Mouse (Mus musculus): ENCODE measurements at regions not wholly inside any gene's neighbourhood (a gene's known extent, or its start where the extent isn't known, plus 50 kb on each side); places are given as distances from the start of the nearest gene placed in this dataset.

DNA sequence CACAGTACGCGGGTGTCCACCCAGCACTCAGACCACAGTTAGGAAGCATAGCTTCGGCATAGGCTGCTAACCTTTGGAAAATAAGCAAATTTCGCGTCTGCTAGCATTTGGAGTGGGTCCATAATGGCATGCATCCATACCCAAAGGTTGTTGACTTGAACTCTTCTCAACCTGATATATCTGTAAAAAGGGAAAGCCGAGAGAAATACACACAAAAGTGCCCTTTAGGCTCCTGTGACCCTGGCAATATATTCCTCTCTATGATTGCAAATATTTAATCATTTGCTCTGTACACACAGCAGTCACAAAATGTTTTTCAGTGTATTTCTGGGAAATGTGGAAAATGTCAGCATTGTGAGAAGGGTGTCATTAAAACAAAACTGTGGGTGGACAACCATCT lies 347.1 kb downstream of the Tfec start:
- 87% methylated on average over 6 of the region's 6 CpGs for WGBS

DNA sequence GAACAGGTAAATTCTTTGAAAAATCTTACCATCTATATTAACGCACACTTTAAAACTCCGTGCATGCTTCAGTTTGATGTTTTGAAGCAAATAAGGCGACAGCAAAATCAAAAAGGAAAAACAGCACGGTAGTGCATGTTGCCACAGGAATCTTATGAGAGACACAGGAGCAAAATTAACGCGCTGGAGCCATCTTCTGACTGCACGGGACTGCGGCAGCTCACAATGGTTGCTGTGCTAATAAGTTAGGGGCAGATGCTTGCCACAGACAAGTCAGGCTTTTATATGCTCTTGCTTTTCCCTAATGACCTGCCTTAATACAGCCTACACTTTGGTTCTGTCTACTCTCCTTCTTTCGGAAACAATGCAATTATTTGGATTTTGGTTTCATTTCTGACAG lies 347.8 kb downstream of the Tfec start:
- WGBS, result 58% methylated on average over 9 of the region's 9 CpGs
- ATAC-seq (ENCODE audit: low FRiP score, low read depth), result 0 out of 2 replicates have a peak, but pooled peaks have one; percentile 8
- no peaks in the 10 kb centered on the region for H3K9me3 ChIP-seq
- H3K4me3 ChIP-seq, result no peak overlapping the region
- no peaks in the 10 kb centered on the region for H3K27me3 ChIP-seq (replicated peaks)
- peaks cover 3% of the 10 kb centered on the region for H3K4me1 ChIP-seq
- H3K27ac ChIP-seq, result no peak overlapping the region
- H3K36me3 ChIP-seq, result no peaks in the 10 kb centered on the region
- no peak overlapping the region for H3K4me2 ChIP-seq (replicated peaks)
- no peak overlapping the region for H3K9ac ChIP-seq

More for the DNA sequence above, 347.1 kb downstream of the Tfec start:
- Histone ChIP-seq H3K36me3 (no peaks in the 10 kb centered on the region), H3K4me2 (replicated peaks) (no peak overlapping the region), H3K4me1 (peaks cover 3% of the 10 kb centered on the region), H3K9ac (no peak overlapping the region), H3K27ac (no peak overlapping the region), H3K4me3 (no peak overlapping the region), H3K27me3 (replicated peaks) (no peaks in the 10 kb centered on the region), H3K9me3 (no peaks in the 10 kb centered on the region)
- ATAC-seq (ENCODE audit: low FRiP score, low read depth), result no peak

DNA sequence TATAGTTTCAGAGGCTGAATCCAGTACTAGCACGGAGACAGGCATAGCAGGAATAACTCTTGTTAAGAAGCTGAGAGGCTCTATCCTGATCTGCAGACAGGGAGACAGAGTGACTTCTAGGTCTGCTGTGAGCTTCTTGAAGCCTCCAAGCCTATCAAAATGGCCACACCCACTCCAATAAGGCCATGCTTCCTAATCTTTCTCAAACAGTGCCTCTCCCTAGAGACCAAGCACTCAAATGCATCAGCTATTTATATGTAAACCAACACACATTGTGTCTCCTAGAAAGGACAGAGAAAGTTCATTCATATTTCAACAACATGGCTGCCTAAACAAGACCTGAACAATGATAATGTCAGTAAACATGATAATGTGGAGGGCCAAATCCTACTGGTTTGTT lies 384.2 kb downstream of the Tfec start:
- H3K36me3 ChIP-seq, result no peaks in the 10 kb centered on the region
- H3K4me2 ChIP-seq (replicated peaks), result no peak overlapping the region
- 69% methylated on average over 1 of the region's 1 CpGs for WGBS
- H3K9me3 ChIP-seq, result 0 out of 2 replicates have a peak, but pooled peaks cover 6% of the 10 kb centered on the region
- no peaks in the 10 kb centered on the region for H3K27me3 ChIP-seq (replicated peaks)
- ATAC-seq (ENCODE audit: low FRiP score, low read depth), result no peak
- H3K4me1 ChIP-seq, result no peaks in the 10 kb centered on the region
- H3K27ac ChIP-seq, result no peak overlapping the region
- H3K4me3 ChIP-seq, result no peak overlapping the region
- H3K9ac ChIP-seq, result no peak overlapping the region

DNA sequence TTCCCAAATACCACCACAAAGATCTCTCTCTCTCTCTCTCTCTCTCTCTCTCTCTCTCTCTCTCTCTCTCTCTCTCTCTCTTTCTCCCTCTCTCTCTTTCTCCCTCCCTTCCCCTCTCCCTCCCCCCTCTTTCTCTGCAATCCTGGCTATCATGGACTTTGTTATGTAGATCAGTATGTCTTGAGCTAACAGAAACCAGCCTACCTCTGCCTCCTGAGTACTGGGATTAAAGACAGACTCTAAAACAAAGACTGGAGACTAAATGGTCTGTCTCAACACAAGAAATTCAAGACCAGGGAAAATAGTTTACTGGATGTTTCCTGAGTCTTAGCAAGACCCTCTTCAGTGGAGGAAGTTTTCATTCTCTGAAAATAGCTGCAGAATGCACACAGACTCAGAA lies 384.7 kb downstream of the Tfec start:
- H3K4me1 ChIP-seq, result no peaks in the 10 kb centered on the region
- ATAC-seq (ENCODE audit: low FRiP score, low read depth), result no peak
- no peaks in the 10 kb centered on the region for H3K27me3 ChIP-seq (replicated peaks)
- no peak overlapping the region for H3K4me3 ChIP-seq
- 0 out of 2 replicates have a peak, but pooled peaks cover 6% of the 10 kb centered on the region for H3K9me3 ChIP-seq
- no peak overlapping the region for H3K9ac ChIP-seq
- no peaks in the 10 kb centered on the region for H3K36me3 ChIP-seq
- no peak overlapping the region for H3K4me2 ChIP-seq (replicated peaks)
- no peak overlapping the region for H3K27ac ChIP-seq

DNA sequence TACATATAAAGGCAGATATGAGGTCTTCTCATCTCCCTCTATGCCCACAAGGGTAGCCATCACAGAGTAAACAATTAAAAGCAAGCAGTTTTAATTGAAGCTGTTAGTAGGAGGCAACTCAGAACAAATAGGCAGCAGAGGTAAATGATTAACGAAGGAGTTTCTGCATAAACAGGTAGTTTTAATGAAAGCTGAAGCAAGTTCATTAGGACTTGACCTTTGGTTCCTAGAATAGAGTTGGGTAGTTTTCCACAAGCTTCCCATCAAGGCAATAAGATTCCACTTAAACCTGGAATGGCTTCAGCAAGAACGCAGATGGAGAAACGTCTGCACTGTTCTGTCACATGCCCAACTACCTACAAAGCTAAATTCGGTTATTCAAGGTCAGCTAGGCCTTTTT lies 394.4 kb downstream of the Tfec start:
- no peak for ATAC-seq (ENCODE audit: low FRiP score, low read depth)
- Histone ChIP-seq H3K9ac (no peak overlapping the region), H3K36me3 (no peaks in the 10 kb centered on the region), H3K9me3 (no peaks in the 10 kb centered on the region), H3K4me2 (replicated peaks) (no peak overlapping the region), H3K27me3 (replicated peaks) (no peaks in the 10 kb centered on the region), H3K27ac (no peak overlapping the region), H3K4me1 (no peaks in the 10 kb centered on the region), H3K4me3 (no peak overlapping the region)
- 86% methylated on average over 4 of the region's 4 CpGs for WGBS

DNA sequence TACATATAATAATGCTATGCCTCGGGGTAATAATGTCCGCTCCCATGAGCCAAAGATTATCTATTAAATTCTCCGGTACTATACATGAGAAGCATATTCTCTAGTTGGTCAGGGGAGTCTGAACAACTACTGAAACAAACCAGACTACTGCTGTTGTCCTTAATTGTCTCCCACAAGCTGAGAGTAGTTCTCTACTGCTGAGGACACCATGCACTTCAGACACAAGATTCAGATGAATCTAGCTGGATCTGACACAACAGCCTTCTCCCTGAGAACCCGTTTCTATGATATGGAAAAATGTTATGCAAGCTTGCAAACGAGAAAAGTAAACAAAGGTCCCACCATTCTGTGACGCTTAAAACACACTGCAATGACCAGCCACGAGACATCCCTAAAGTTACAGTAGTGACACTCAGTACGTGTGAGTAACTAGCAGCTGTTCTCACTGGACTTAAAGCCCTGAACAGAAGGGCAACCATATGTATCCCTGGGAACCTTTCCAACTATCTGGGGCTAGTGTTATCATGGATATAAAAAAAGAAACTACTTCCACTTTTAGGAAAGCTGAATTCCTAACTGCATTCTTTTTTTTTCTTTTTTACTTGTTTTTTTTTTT lies 411.1 kb downstream of the Tfec start:
- H3K4me3 ChIP-seq, result no peak overlapping the region
- no peaks in the 10 kb centered on the region for H3K9me3 ChIP-seq
- no peak overlapping the region for H3K9ac ChIP-seq
- ATAC-seq (ENCODE audit: low FRiP score, low read depth), result no peak
- no peak overlapping the region for H3K4me2 ChIP-seq (replicated peaks)
- H3K27ac ChIP-seq, result no peak overlapping the region
- no peaks in the 10 kb centered on the region for H3K27me3 ChIP-seq (replicated peaks)
- 88% methylated on average over 8 of the region's 8 CpGs for WGBS
- H3K4me1 ChIP-seq, result no peaks in the 10 kb centered on the region
- no peaks in the 10 kb centered on the region for H3K36me3 ChIP-seq

DNA sequence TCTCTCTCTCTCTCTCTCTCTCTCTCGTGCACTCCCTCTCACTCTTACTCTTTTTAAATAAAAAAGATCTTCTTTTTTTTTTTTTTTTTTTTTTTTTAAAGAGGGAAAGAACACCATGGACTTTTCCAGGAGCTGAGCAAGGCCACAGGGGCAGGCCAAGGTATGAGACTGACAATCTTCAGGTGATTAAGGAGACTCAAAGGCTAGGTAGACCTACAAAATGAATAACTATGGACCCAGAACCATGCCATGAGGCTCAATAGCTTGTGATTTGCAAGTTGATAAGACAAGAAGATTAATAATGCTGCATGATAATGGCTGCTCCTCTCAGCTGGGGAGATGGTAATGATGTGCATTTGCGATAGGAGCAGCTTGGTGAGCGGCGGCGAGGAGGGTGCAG lies 414.9 kb downstream of the Tfec start:
- ATAC-seq (ENCODE audit: low FRiP score, low read depth), result 0 out of 2 replicates have a peak, but pooled peaks have one; percentile 44

DNA sequence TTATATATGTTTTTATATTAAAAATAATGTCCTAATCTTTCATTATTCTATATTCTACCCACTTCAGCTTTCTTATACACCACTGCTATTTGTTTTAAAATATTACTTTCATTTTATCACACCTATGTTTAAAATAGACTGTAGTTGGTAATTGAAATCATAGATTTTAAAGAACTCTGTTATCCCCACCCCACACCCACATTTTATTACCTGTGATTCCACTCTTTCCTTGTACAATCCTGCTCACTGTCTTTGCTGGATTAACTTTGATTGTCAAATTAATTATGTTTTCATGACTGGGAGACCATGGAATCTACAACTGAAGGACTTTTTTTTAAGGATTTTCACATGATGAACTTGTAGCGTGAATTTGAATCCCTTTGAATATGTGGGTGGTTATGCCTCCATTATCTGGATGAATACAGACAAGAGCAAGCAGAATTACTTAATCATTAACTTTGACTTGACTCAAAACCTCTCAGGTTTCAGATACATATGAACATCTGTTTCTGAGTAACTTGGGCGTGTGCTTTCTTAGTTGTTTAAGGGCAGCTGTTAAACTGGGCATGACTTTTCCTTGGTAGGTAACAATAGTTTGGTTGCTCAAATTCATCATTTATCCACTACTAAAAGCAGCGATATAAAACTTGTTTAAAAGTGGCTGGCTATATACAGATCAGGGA lies 429.4 kb downstream of the Tfec start:
- H3K4me2 ChIP-seq (replicated peaks), result no peak overlapping the region
- H3K4me1 ChIP-seq, result no peaks in the 10 kb centered on the region
- no peaks in the 10 kb centered on the region for H3K27me3 ChIP-seq (replicated peaks)
- H3K9ac ChIP-seq, result no peak overlapping the region
- H3K27ac ChIP-seq, result no peak overlapping the region
- no peak for ATAC-seq (ENCODE audit: low FRiP score, low read depth)
- no peaks in the 10 kb centered on the region for H3K36me3 ChIP-seq
- H3K9me3 ChIP-seq, result no peaks in the 10 kb centered on the region
- whole genome bisulfite sequencing, result 82% methylated on average over 3 of the region's 3 CpGs
- no peak overlapping the region for H3K4me3 ChIP-seq

More for the DNA sequence above, 414.9 kb downstream of the Tfec start:
- no peaks in the 10 kb centered on the region for H3K27me3 ChIP-seq (replicated peaks)
- no peaks in the 10 kb centered on the region for H3K4me1 ChIP-seq
- no peaks in the 10 kb centered on the region for H3K9me3 ChIP-seq
- no peaks in the 10 kb centered on the region for H3K36me3 ChIP-seq
- no peak overlapping the region for H3K4me3 ChIP-seq
- WGBS, result 62% methylated on average over 5 of the region's 5 CpGs
- H3K4me2 ChIP-seq (replicated peaks), result no peak overlapping the region
- no peak overlapping the region for H3K9ac ChIP-seq
- H3K27ac ChIP-seq, result no peak overlapping the region

DNA sequence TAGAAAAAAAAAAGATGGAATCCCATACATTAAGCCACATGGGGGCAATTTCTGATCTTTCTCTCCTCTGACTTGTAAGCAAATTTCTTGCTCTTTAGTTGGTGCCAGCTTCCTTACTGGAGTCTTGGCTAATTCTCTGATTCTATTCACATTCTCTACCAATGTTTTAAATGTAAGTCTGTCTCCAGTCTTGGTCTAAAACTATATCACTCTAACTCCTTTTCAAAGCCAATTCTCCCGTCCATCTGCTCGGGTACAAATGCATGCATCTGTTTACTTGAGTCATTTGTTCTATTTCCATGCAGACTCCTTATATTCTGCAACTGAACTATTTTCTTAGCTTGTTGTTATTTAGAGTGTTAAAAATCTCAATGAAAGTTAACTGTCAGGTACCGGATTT lies 440.0 kb downstream of the Tfec start:
- no peak for ATAC-seq (ENCODE audit: low FRiP score, low read depth)

More for the DNA sequence above, 440.0 kb downstream of the Tfec start:
- H3K27me3 ChIP-seq (replicated peaks), result no peaks in the 10 kb centered on the region
- H3K4me2 ChIP-seq (replicated peaks), result no peak overlapping the region
- H3K27ac ChIP-seq, result no peak overlapping the region
- no peaks in the 10 kb centered on the region for H3K36me3 ChIP-seq
- WGBS, result 86% methylated on average over 3 of the region's 3 CpGs
- H3K4me1 ChIP-seq, result no peaks in the 10 kb centered on the region
- no peaks in the 10 kb centered on the region for H3K9me3 ChIP-seq
- H3K4me3 ChIP-seq, result no peak overlapping the region
- no peak overlapping the region for H3K9ac ChIP-seq

All from neural tube, embryonic 12.5 days (tissue).